Mouse (Mus musculus): ENCODE measurements around the gene Fcgr1. TPM values are rescaled to one million over a fixed set of nuclear protein-coding genes. Genes with fewer than 3 reads are reported as not detected.
"Not testable (repeated sequence)": the region's sequence is repeated elsewhere in the genome, so short reads cannot be mapped to it uniquely, and the experiment has no call there.

Fcgr1 gene
- polyA plus RNA-seq, 1 experiment, result not detected

- Histone ChIP-seq H3K4me1 (ENCODE audit: control insufficient read depth) (peaks cover 60% of the 10 kb centered on the region), H3K36me3 (ENCODE audit: control insufficient read depth) (peaks cover 11% of the 10 kb centered on the region), H3K27me3 (ENCODE audit: control insufficient read depth) (no peaks in the 10 kb centered on the region), H3K4me3 (replicated peaks) (peak overlapping the region; percentile 76), H3K9me3 (ENCODE audit: control insufficient read depth, low read length) (no peaks in the 10 kb centered on the region)
- TF ChIP-seq TAL1 (IDR thresholded peaks at IDR 0.05; ENCODE audit: low read length) (no peak), GATA1 (IDR thresholded peaks at IDR 0.05; ENCODE audit: low read length) (no peak)
Observed at GRCm38 (mm10) chr3:96247356-96248140, 46.2 kb downstream of the Fcgr1 start.

- not testable (repeated sequence) for H3K27me3 ChIP-seq (ENCODE audit: control insufficient read depth); H3K9me3 ChIP-seq (ENCODE audit: control insufficient read depth, low read length)
- Histone ChIP-seq H3K4me3 (replicated peaks) (peak within 1 kb of the TSS; percentile 76), H3K36me3 (ENCODE audit: control insufficient read depth) (peaks cover 20% of the 10 kb centered on the region), H3K4me1 (ENCODE audit: control insufficient read depth) (peaks cover 66% of the 10 kb centered on the region)
Observed at GRCm38 (mm10) chr3:96246427-96246856, 47.3 kb downstream of the Fcgr1 start, which contains the start of gene Hist2h3c1. Gene Hist2h3c1 (plus strand): TSS chr3:96246685.

- H3K4me1 ChIP-seq (ENCODE audit: control insufficient read depth), result peaks cover 67% of the 10 kb centered on the region
- H3K9me3 ChIP-seq (ENCODE audit: control insufficient read depth, low read length); H3K27me3 ChIP-seq (ENCODE audit: control insufficient read depth): not testable (repeated sequence)
- H3K4me3 ChIP-seq (replicated peaks), result peak overlapping the region; percentile 49
- peaks cover 22% of the 10 kb centered on the region for H3K36me3 ChIP-seq (ENCODE audit: control insufficient read depth)
Observed at GRCm38 (mm10) chr3:96246018-96246417, 47.8 kb downstream of the Fcgr1 start.

GRCm38 (mm10) chr3:96245003-96245886 is 48.5 kb downstream of the Fcgr1 start, which contains the start of gene Hist2h2aa1:
Gene Hist2h2aa1 (plus strand): TSS chr3:96245497.
- H3K4me3 ChIP-seq (replicated peaks), result peak within 1 kb of the TSS; percentile 74
- not testable (repeated sequence) for H3K9me3 ChIP-seq (ENCODE audit: control insufficient read depth, low read length); H3K27me3 ChIP-seq (ENCODE audit: control insufficient read depth)
- H3K4me1 ChIP-seq (ENCODE audit: control insufficient read depth), result peaks cover 66% of the 10 kb centered on the region
- H3K36me3 ChIP-seq (ENCODE audit: control insufficient read depth), result peaks cover 22% of the 10 kb centered on the region

- Histone ChIP-seq H3K4me1 (ENCODE audit: control insufficient read depth) (peaks cover 54% of the 10 kb centered on the region), H3K27me3 (ENCODE audit: control insufficient read depth) (no peaks in the 10 kb centered on the region), H3K4me3 (replicated peaks) (peak overlapping the region; percentile 74), H3K36me3 (ENCODE audit: control insufficient read depth) (peaks cover 18% of the 10 kb centered on the region), H3K9me3 (ENCODE audit: control insufficient read depth, low read length) (no peaks in the 10 kb centered on the region)
- TF ChIP-seq GATA1 (IDR thresholded peaks at IDR 0.05; ENCODE audit: low read length), result no peak
- TF ChIP-seq TAL1 (IDR thresholded peaks at IDR 0.05; ENCODE audit: low read length), result no peak
Observed at GRCm38 (mm10) chr3:96243921-96244572, 49.7 kb downstream of the Fcgr1 start.

- Histone ChIP-seq H3K4me1 (ENCODE audit: control insufficient read depth) (peaks cover 69% of the 10 kb centered on the region), H3K4me3 (replicated peaks) (peak overlapping the region; percentile 59)
- TF ChIP-seq GATA1 (IDR thresholded peaks at IDR 0.05; ENCODE audit: low read length) (no peak), TAL1 (IDR thresholded peaks at IDR 0.05; ENCODE audit: low read length) (no peak)
Observed at GRCm38 (mm10) chr3:96240799-96241197, 53.0 kb downstream of the Fcgr1 start.

GRCm38 (mm10) chr3:96239949-96240798 is 53.6 kb downstream of the Fcgr1 start, which contains the start of gene Hist2h2aa2:
Gene Hist2h2aa2 (minus strand): TSS chr3:96240276.
- H3K27me3 ChIP-seq (ENCODE audit: control insufficient read depth); H3K9me3 ChIP-seq (ENCODE audit: control insufficient read depth, low read length): not testable (repeated sequence)
- peaks cover 74% of the 10 kb centered on the region for H3K4me1 ChIP-seq (ENCODE audit: control insufficient read depth)
- H3K36me3 ChIP-seq (ENCODE audit: control insufficient read depth), result peaks cover 20% of the 10 kb centered on the region
- peak within 1 kb of the TSS; percentile 60 for H3K4me3 ChIP-seq (replicated peaks)

More at GRCm38 (mm10) chr3:96240799-96241197, 53.0 kb downstream of the Fcgr1 start:
- H3K9me3 ChIP-seq (ENCODE audit: control insufficient read depth, low read length), result no peaks in the 10 kb centered on the region
- peaks cover 17% of the 10 kb centered on the region for H3K36me3 ChIP-seq (ENCODE audit: control insufficient read depth)
- no peaks in the 10 kb centered on the region for H3K27me3 ChIP-seq (ENCODE audit: control insufficient read depth)

- H3K9me3 ChIP-seq (ENCODE audit: control insufficient read depth, low read length); H3K27me3 ChIP-seq (ENCODE audit: control insufficient read depth): not testable (repeated sequence)
- Histone ChIP-seq H3K4me3 (replicated peaks) (peak within 1 kb of the TSS; percentile 65), H3K36me3 (ENCODE audit: control insufficient read depth) (peaks cover 18% of the 10 kb centered on the region), H3K4me1 (ENCODE audit: control insufficient read depth) (peaks cover 66% of the 10 kb centered on the region)
Observed at GRCm38 (mm10) chr3:96238954-96239793, 54.6 kb downstream of the Fcgr1 start, which contains the start of gene Hist2h3c2. Gene Hist2h3c2 (minus strand): TSS chr3:96239127.

Measured in erythroblast, embryonic 14.5 days (primary cell).